14 mouse cellular contexts compared by ENCODE assay signal in genomic region chr3:106832107-106832506, GRCm38 (mm10). TPM values are rescaled to one million over a fixed set of nuclear protein-coding genes. Genes with fewer than 3 reads are reported as not detected.
DNase-seq lines count a peak whose midpoint lies in the region; ATAC-seq lines count a peak whose summit lies in the region.
"Had no signal": no experiment of that assay in that cellular context is flagged by ENCODE, and none has a peak within 500 bp of the region (broad histone marks: within the 10 kb centered on the region; RNA-seq: fewer than 3 reads in every experiment).

No protein-coding gene starts in this region.

- H3K4me1 ChIP-seq in kidney, embryonic 16.5 days (ENCODE audit: insufficient read depth, low read length) = no peaks in the 10 kb centered on the region
- H3K4me1 ChIP-seq: forebrain, embryonic 12.5 days; hindbrain, embryonic 12.5 days; limb, embryonic 13.5 days; midbrain, embryonic 12.5 days had no signal

- DNase-seq in kidney, postnatal 10 days = peak; percentile 51
- DNase-seq in 416B (ENCODE audit: low read depth) (peak; percentile 97), NIH3T3 (ENCODE audit: low read depth) (peak; percentile 62)
- peak; percentile 6 to 30 for DNase-seq in kidney, postnatal 4 days
- no peak for DNase-seq in cerebellum, postnatal 36 days
- DNase-seq in layer of hippocampus, postnatal 36 days = no peak
- DNase-seq in heart, postnatal 4 days = no peak

- WGBS in kidney, embryonic 16.5 days = 72% methylated on average over 1 of the region's 1 CpGs

- H3K36me3 ChIP-seq in kidney, embryonic 16.5 days (ENCODE audit: insufficient read depth, low read length) = no peaks in the 10 kb centered on the region
- H3K36me3 ChIP-seq: forebrain, embryonic 12.5 days; G1E; hindbrain, embryonic 12.5 days; limb, embryonic 13.5 days; midbrain, embryonic 12.5 days had no signal

- no peak overlapping the region for H3K4me3 ChIP-seq in kidney, embryonic 16.5 days (ENCODE audit: low read length)
- H3K4me3 ChIP-seq: forebrain, embryonic 12.5 days; hindbrain, embryonic 12.5 days; limb, embryonic 13.5 days; midbrain, embryonic 12.5 days had no signal

- H3K27me3 ChIP-seq in kidney, embryonic 16.5 days (ENCODE audit: insufficient read depth, low read length) = no peaks in the 10 kb centered on the region
- H3K27me3 ChIP-seq: forebrain, embryonic 12.5 days; hindbrain, embryonic 12.5 days; limb, embryonic 13.5 days; midbrain, embryonic 12.5 days had no signal

- no peak overlapping the region for H3K4me2 ChIP-seq in kidney, embryonic 16.5 days (replicated peaks; ENCODE audit: low read depth, low read length)
- H3K4me2 ChIP-seq: forebrain, embryonic 12.5 days; hindbrain, embryonic 12.5 days; limb, embryonic 13.5 days; midbrain, embryonic 12.5 days had no signal

- no peak overlapping the region for H3K27ac ChIP-seq in kidney, embryonic 16.5 days (ENCODE audit: low read length)
- H3K27ac ChIP-seq: forebrain, embryonic 12.5 days; hindbrain, embryonic 12.5 days; limb, embryonic 13.5 days; midbrain, embryonic 12.5 days had no signal

- no peaks in the 10 kb centered on the region for H3K9me3 ChIP-seq in kidney, embryonic 16.5 days (ENCODE audit: low read length)

- no peak for ATAC-seq in kidney, embryonic 16.5 days (ENCODE audit: low FRiP score, low TSS enrichment)

- H3K9ac ChIP-seq in kidney, embryonic 16.5 days (replicated peaks; ENCODE audit: low read length) = no peak overlapping the region
- H3K9ac ChIP-seq: forebrain, embryonic 12.5 days; hindbrain, embryonic 12.5 days; limb, embryonic 13.5 days; midbrain, embryonic 12.5 days had no signal

RNA-seq across cellular contexts. Expression of gene Olfr266, which starts 6.0 kb away (rescaled TPM):
- polyA plus RNA-seq in kidney, embryonic 16.5 days (2015; fragmentation: Nextera tagmentation; extraction: Ambion mirVana) = not detected in 2 replicates
- not detected for total RNA-seq in layer of hippocampus, postnatal 36 days (2021)
- total RNA-seq in heart, postnatal 4 days (2021) = not detected
- total RNA-seq: heart, adult 18-20 months had no signal
- polyA plus RNA-seq: forebrain, embryonic 12.5 days; G1E; hindbrain, embryonic 12.5 days; limb, embryonic 13.5 days; midbrain, embryonic 12.5 days had no signal

RNA-seq across cellular contexts. Expression of gene Cd53, which starts 42.2 kb away (rescaled TPM):
- 3.4 and 4.7 TPM in 2 replicates for polyA plus RNA-seq in kidney, embryonic 16.5 days (2015; fragmentation: Nextera tagmentation; extraction: Ambion mirVana)
- 1 to 10 TPM; 9.1 to 9.4 TPM for total RNA-seq in layer of hippocampus, postnatal 36 days (2021)
- 1 to 10 TPM; 2.4 to 3.0 TPM for total RNA-seq in heart, postnatal 4 days (2021)

Comparison
In these comparisons a context has a peak if more than half of its experiments do, and no peak if none do; other contexts are left out.
1. DNase-seq: peak in kidney, postnatal 10 days (single experiment), 416B (single experiment), NIH3T3 (single experiment) and kidney, postnatal 4 days (2 of 2); none in cerebellum, postnatal 36 days (0 of 2), layer of hippocampus, postnatal 36 days (0 of 2) and heart, postnatal 4 days (single experiment).